ENCODE assay signal across 20 mouse cellular contexts in the genomic region with DNA sequence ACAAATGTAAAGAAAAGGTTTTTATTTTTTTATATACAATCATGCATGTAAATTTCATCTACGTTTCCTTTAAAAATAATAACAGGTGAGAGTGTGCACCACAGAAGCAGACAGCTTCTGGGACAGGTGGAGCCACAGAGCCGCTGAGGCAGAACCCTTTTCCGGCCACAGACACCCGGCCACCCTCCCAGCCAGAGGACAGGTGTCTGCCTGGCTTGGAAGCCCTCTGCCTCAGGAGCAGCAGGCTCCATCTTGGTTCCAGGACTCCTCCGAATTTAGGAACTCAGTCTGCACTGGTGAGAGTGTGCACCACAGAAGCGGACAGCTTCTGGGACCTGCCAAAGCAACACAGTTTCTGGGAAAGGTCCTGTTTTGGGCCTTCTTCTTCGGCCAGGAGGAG.
"Had no signal": no experiment of that assay in that cellular context is flagged by ENCODE, and none has a peak within 500 bp of the region (broad histone marks: within the 10 kb centered on the region; RNA-seq: fewer than 3 reads in every experiment).

No protein-coding gene starts in this region.

- H3K27ac ChIP-seq: kidney, postnatal 0 days; layer of hippocampus, adult 2 months; limb, embryonic 10.5 days; limb, embryonic 13.5 days; liver, embryonic 12.5 days; liver, embryonic 15.5 days; lung, embryonic 15.5 days; midbrain, embryonic 10.5 days; midbrain, embryonic 13.5 days had no signal

- H3K9ac ChIP-seq: limb, embryonic 13.5 days; liver, embryonic 12.5 days; liver, embryonic 15.5 days; lung, embryonic 15.5 days; midbrain, embryonic 13.5 days had no signal

- H3K27me3 ChIP-seq: limb, embryonic 13.5 days; liver, embryonic 12.5 days; liver, embryonic 15.5 days; lung, embryonic 15.5 days; megakaryocyte, embryonic 14.5 days; midbrain, embryonic 13.5 days had no signal

- H3K4me1 ChIP-seq: limb, embryonic 10.5 days; limb, embryonic 13.5 days; liver, embryonic 12.5 days; liver, embryonic 15.5 days; lung, embryonic 15.5 days; megakaryocyte, embryonic 14.5 days; midbrain, embryonic 10.5 days; midbrain, embryonic 13.5 days had no signal

- H3K4me3 ChIP-seq: layer of hippocampus, adult 2 months; limb, embryonic 10.5 days; limb, embryonic 13.5 days; liver, embryonic 12.5 days; liver, embryonic 15.5 days; lung, embryonic 15.5 days; megakaryocyte, embryonic 14.5 days; midbrain, embryonic 10.5 days; midbrain, embryonic 13.5 days had no signal

- ATAC-seq: liver, embryonic 12.5 days; midbrain, embryonic 13.5 days; midbrain, embryonic 16.5 days had no signal

- H3K9me3 ChIP-seq: limb, embryonic 10.5 days; limb, embryonic 13.5 days; liver, embryonic 12.5 days; liver, embryonic 15.5 days; lung, embryonic 15.5 days; megakaryocyte, embryonic 14.5 days; midbrain, embryonic 10.5 days; midbrain, embryonic 13.5 days had no signal

- DNase-seq: kidney, postnatal 25 days; layer of hippocampus, adult 9-11 months; liver; lung, adult 18-20 months; lung, postnatal 10 days; lung, postnatal 36 days; thymus, adult 2 months; thymus, postnatal 14 days; thymus, postnatal 4 days had no signal

- H3K36me3 ChIP-seq: limb, embryonic 10.5 days; limb, embryonic 13.5 days; liver, embryonic 12.5 days; liver, embryonic 15.5 days; lung, embryonic 15.5 days; midbrain, embryonic 10.5 days; midbrain, embryonic 13.5 days had no signal

- H3K4me2 ChIP-seq: limb, embryonic 13.5 days; liver, embryonic 12.5 days; liver, embryonic 15.5 days; lung, embryonic 15.5 days; midbrain, embryonic 13.5 days had no signal
